Mouse (Mus musculus) kidney, embryonic 16.5 days (tissue): Measurements from ENCODE around the gene Rab21. TPM values are rescaled to one million over a fixed set of nuclear protein-coding genes. Genes with fewer than 3 reads are reported as not detected.
A peak's percentile ranks its signal among the peaks of the same experiment; 100 is the strongest.

Source experiments
- ATAC-seq: fragments of 200-750 bp; cut with Nextera tagmentation; 2 replicates; pipeline ENCODE4 v1.8.0; 2017; ENCODE audit warnings: moderate TSS enrichment; ENCODE audit not compliant: low FRiP score, low TSS enrichment
- H3K27ac ChIP-seq: fragments of 300-500 bp; sonication (generic); 2 replicates; pipeline ENCODE4 v1.5.1; 2014; ENCODE audit warnings: low read length
- H3K27me3 ChIP-seq: fragments of 300-500 bp; sonication (generic); 2 replicates; pipeline ENCODE4 v1.6.1; 2014; ENCODE audit warnings: low read length, control low read depth, mixed read lengths; ENCODE audit not compliant: insufficient read depth
- H3K36me3 ChIP-seq: fragments of 300-500 bp; sonication (generic); 2 replicates; pipeline ENCODE4 v1.6.1; 2014; ENCODE audit warnings: low read length, control low read depth, mixed read lengths; ENCODE audit not compliant: insufficient read depth
- H3K4me1 ChIP-seq: fragments of 300-500 bp; sonication (generic); 2 replicates; pipeline ENCODE4 v1.6.1; 2014; ENCODE audit warnings: low read length, control low read depth, mixed read lengths; ENCODE audit not compliant: insufficient read depth
- H3K4me2 ChIP-seq: fragments of 300-500 bp; sonication (generic); replicated peaks from 2 replicates; pipeline ENCODE4 v1.6.1; 2014; ENCODE audit warnings: low read depth, low read length
- H3K4me3 ChIP-seq: fragments of 300-500 bp; sonication (generic); 2 replicates; pipeline ENCODE4 v1.5.1; 2014; ENCODE audit warnings: mild to moderate bottlenecking, low read length
- H3K9ac ChIP-seq: fragments of 300-500 bp; sonication (generic); replicated peaks from 2 replicates; pipeline ENCODE4 v1.6.1; 2014; ENCODE audit warnings: low read length
- H3K9me3 ChIP-seq: fragments of 300-500 bp; sonication (generic); 2 replicates; pipeline ENCODE4 v1.6.1; 2016; ENCODE audit warnings: low read length, control low read depth
- WGBS: fragments of 180-500 bp; shearing (Covaris S2); extraction: QIAGEN DNeasy Blood & Tissue Kit; methylation state at CpG from one replicate; pipeline ENCODE4 v1.1.7; 2014; 5-methylcytosine and 5-hydroxymethylcytosine counted together
- polyA plus RNA-seq: library from polyadenylated mRNA; unstranded; fragments of >200 nt; fragmentation: Nextera tagmentation; extraction: Ambion mirVana; gene quantifications from 2 replicates; pipeline ENCODE4 v1.2.1, GENCODE M21; 2015

Gene Rab21
- 4.7 and 4.9 TPM in 2 replicates for polyA plus RNA-seq

DNA sequence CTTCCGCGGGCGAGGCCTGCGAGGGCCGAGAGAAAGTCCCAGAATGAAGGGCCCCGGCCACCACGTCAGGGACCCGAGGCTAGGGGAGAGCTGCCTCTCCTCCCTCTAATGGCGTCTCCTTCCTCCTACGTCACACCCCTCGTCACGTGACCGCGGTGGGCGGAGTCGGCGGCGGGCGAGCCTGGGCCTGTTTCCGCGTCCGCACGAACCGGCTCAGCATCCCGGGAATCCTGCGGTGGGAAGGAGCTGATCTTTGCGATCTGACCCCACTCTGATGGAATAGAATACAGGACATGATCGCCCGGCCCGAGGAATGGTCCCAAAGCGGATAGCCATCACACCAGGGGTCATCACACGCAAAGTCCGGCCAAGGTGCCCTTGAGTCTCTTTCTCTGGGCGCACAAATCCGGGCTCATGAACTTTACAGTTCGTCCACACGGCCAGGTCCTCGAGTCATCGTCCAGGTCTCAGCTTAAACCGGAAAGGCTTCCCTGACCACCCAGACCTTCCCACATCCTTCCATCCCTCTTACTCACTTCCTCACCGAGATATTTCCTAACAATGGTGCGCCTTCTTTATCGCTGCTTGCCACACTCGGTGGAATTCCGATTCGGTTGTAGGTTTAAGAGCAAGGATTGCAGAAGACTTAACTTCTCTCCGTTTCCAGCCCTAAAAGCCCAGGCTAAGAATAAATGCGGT, at the start of gene Rab21:
Gene Rab21 (minus strand): TSS at position 122 of the 699 bp plus-strand sequence.
- no peaks in the 10 kb centered on the region for H3K27me3 ChIP-seq
- H3K9me3 ChIP-seq: no peaks in the 10 kb centered on the region
- peak within 1 kb of the TSS; percentile 99 for H3K9ac ChIP-seq
- ATAC-seq: peak; percentile 93
- peak within 1 kb of the TSS; percentile 99 for H3K4me3 ChIP-seq
- no peaks in the 10 kb centered on the region for H3K36me3 ChIP-seq
- WGBS: under 1% methylated on average over 41 of the region's 48 CpGs
- peaks cover 41% of the 10 kb centered on the region for H3K4me1 ChIP-seq
- H3K4me2 ChIP-seq: peak within 1 kb of the TSS; percentile 73
- H3K27ac ChIP-seq: peak within 1 kb of the TSS; percentile 94

GRCm38 (mm10) chr10:115363151-115363550, 47.8 kb upstream of the Rab21 start:
- Histone ChIP-seq H3K9ac (peak overlapping the region; percentile 68; the same call in 1 of the 2 replicates), H3K27me3 (no peaks in the 10 kb centered on the region), H3K4me3 (peak overlapping the region; percentile 62), H3K36me3 (no peaks in the 10 kb centered on the region), H3K4me2 (peak overlapping the region; percentile 83), H3K27ac (peak overlapping the region; percentile 91; the same call in 1 of the 2 replicates), H3K9me3 (no peaks in the 10 kb centered on the region), H3K4me1 (peaks cover 17% of the 10 kb centered on the region)
- WGBS: 81% methylated on average over 4 of the region's 4 CpGs
- ATAC-seq: no peak

GRCm38 (mm10) chr10:115362623-115362964, 47.2 kb upstream of the Rab21 start:
- Histone ChIP-seq H3K27me3 (no peaks in the 10 kb centered on the region), H3K36me3 (no peaks in the 10 kb centered on the region), H3K9me3 (no peaks in the 10 kb centered on the region), H3K4me2 (peak overlapping the region; percentile 83), H3K27ac (peak overlapping the region; percentile 91), H3K4me3 (peak overlapping the region; percentile 62), H3K4me1 (peaks cover 17% of the 10 kb centered on the region), H3K9ac (peak overlapping the region; percentile 68)
- peak; percentile 43 for ATAC-seq
- 5% methylated on average over 9 of the region's 9 CpGs for WGBS

- H3K4me3 ChIP-seq: peak within 1 kb of the TSS; percentile 62
- H3K9me3 ChIP-seq: no peaks in the 10 kb centered on the region
- peak within 1 kb of the TSS; percentile 91 for H3K27ac ChIP-seq
- peaks cover 17% of the 10 kb centered on the region for H3K4me1 ChIP-seq
- peak within 1 kb of the TSS; percentile 68 for H3K9ac ChIP-seq
- H3K36me3 ChIP-seq: no peaks in the 10 kb centered on the region
- peak; percentile 100 for ATAC-seq
- peak within 1 kb of the TSS; percentile 83 for H3K4me2 ChIP-seq
- under 1% methylated on average over 48 of the region's 58 CpGs for WGBS
- H3K27me3 ChIP-seq: no peaks in the 10 kb centered on the region
These were observed 46.6 kb upstream of the Rab21 start, which contains the start of gene Tmem19 for GRCm38 (mm10) chr10:115361840-115362622. Gene Tmem19, minus strand, starts transcription at chr10:115362501.

GRCm38 (mm10) chr10:115359066-115359465, 43.7 kb upstream of the Rab21 start:
- 87% methylated on average over 7 of the region's 7 CpGs for WGBS
- ATAC-seq: no peak
- H3K36me3 ChIP-seq: no peaks in the 10 kb centered on the region

GRCm38 (mm10) chr10:115358216-115358919, 43.0 kb upstream of the Rab21 start:
- no peak overlapping the region; the same call in 1 of the 2 replicates for H3K9ac ChIP-seq
- 92% methylated on average over 17 of the region's 17 CpGs for WGBS
- H3K27ac ChIP-seq: no peak overlapping the region
- ATAC-seq: no peak
- no peaks in the 10 kb centered on the region for H3K9me3 ChIP-seq
- H3K4me3 ChIP-seq: no peak overlapping the region
- H3K27me3 ChIP-seq: no peaks in the 10 kb centered on the region
- no peak overlapping the region for H3K4me2 ChIP-seq
- H3K4me1 ChIP-seq: peaks cover 17% of the 10 kb centered on the region
- no peaks in the 10 kb centered on the region for H3K36me3 ChIP-seq

More at GRCm38 (mm10) chr10:115359066-115359465, 43.7 kb upstream of the Rab21 start:
- H3K4me3 ChIP-seq: no peak overlapping the region
- H3K27me3 ChIP-seq: no peaks in the 10 kb centered on the region
- peaks cover 17% of the 10 kb centered on the region for H3K4me1 ChIP-seq
- H3K9me3 ChIP-seq: no peaks in the 10 kb centered on the region
- H3K27ac ChIP-seq: no peak overlapping the region
- H3K4me2 ChIP-seq: no peak overlapping the region
- no peak overlapping the region; the same call in 1 of the 2 replicates for H3K9ac ChIP-seq

DNA sequence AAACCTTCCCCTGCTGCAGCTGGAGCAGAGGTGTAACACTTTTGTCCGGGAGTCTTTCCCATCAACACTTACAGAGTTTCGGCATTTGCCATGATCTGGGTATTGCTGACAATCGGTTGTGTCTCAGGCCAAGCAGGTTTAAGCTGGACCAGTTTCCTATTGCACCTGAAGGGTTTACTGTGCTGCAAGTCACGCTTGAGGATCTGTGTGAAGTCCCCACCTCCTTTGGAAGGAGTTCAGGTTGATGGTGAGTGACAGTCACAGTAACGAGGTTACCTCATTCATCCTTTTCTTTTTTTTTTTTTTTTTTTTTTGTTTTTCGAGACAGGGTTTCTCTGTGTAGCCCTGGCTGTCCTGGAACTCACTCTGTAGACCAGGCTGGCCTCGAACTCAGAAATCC, 40.7 kb upstream of the Rab21 start:
- Histone ChIP-seq H3K36me3 (no peaks in the 10 kb centered on the region), H3K9ac (no peak overlapping the region), H3K27ac (no peak overlapping the region), H3K4me2 (no peak overlapping the region), H3K9me3 (no peaks in the 10 kb centered on the region), H3K4me1 (peaks cover 4% of the 10 kb centered on the region), H3K27me3 (no peaks in the 10 kb centered on the region), H3K4me3 (no peak overlapping the region)
- no peak for ATAC-seq
- WGBS: 85% methylated on average over 5 of the region's 7 CpGs

- H3K4me3 ChIP-seq: no peak overlapping the region
- no peaks in the 10 kb centered on the region for H3K27me3 ChIP-seq
- no peak overlapping the region for H3K4me2 ChIP-seq
- H3K27ac ChIP-seq: no peak overlapping the region
- 89% methylated on average over 6 of the region's 6 CpGs for WGBS
- H3K36me3 ChIP-seq: no peaks in the 10 kb centered on the region
- ATAC-seq: no peak
- no peak overlapping the region for H3K9ac ChIP-seq
- no peaks in the 10 kb centered on the region for H3K9me3 ChIP-seq
- H3K4me1 ChIP-seq: no peaks in the 10 kb centered on the region
These were observed 39.6 kb upstream of the Rab21 start for GRCm38 (mm10) chr10:115355016-115355415.

- no peak for ATAC-seq
- Histone ChIP-seq H3K4me3 (no peak overlapping the region), H3K9me3 (no peaks in the 10 kb centered on the region), H3K9ac (no peak overlapping the region), H3K4me2 (no peak overlapping the region), H3K36me3 (no peaks in the 10 kb centered on the region), H3K27me3 (no peaks in the 10 kb centered on the region), H3K4me1 (no peaks in the 10 kb centered on the region), H3K27ac (no peak overlapping the region)
- WGBS: 70% methylated on average over 6 of the region's 6 CpGs
These were observed 39.2 kb upstream of the Rab21 start for GRCm38 (mm10) chr10:115354553-115354952.
